Mouse (Mus musculus) spleen, adult 2 months (tissue): ENCODE results near the gene Bhlha15.

Experiments used
- CTCF ChIP-seq: fragments of 200-500 bp; IDR thresholded peaks from 2 replicates; pipeline ENCODE4 v1.5.1; 2011; ENCODE audit warnings: mild to moderate bottlenecking, inconsistent platforms; ENCODE audit not compliant: insufficient read depth, insufficient read length, insufficient replicate concordance; ENCODE audit errors: extremely low read depth
- POLR2A ChIP-seq: fragments of 200-500 bp; IDR thresholded peaks from 2 replicates; pipeline ENCODE4 v1.6.1; 2011; ENCODE audit warnings: low read depth, low read length, inconsistent platforms

GRCm38 (mm10) chr5:144219936-144220335 lies 29.9 kb downstream of the Bhlha15 start:
- TF ChIP-seq CTCF (no peak), POLR2A (no peak)
